Mouse (Mus musculus) liver, embryonic 14.5 days (tissue): ENCODE results near the gene Map7.

Source experiments
- CTCF ChIP-seq: IDR thresholded peaks from 2 replicates; pipeline ENCODE4 v1.5.1; 2016; ENCODE audit warnings: antibody characterized with exemption, low read depth, control low read depth
- EP300 ChIP-seq: IDR thresholded peaks from 2 replicates; pipeline ENCODE4 v1.6.1; 2016; ENCODE audit warnings: antibody characterized with exemption, low read depth

DNA sequence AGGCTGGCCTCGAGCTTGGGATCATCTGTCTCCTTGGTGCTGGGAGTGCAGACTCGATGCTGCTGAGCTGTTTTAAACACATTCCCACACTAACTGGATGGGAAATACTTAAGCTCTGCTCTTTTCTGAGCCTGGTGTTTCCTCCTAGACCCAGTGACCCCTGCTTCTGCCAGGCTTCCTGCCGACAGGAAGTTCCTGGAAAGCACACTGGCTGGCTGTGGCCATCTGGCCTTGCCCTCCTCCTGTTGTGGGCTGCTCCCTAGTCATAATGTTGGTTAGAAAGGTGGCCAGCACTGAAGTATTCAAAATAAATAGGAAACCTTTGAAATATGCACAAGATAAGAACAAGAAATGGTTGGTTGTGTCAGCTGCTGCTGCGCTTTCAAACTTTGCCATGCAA is 86.2 kb downstream of the Map7 start:
- no peak for TF ChIP-seq CTCF
- TF ChIP-seq EP300 = no peak
